Mouse (Mus musculus) gastrocnemius, postnatal 4 days (tissue): ENCODE measurements at regions not wholly inside any gene's neighbourhood (a gene's known extent, or its start where the extent isn't known, plus 50 kb on each side); places are given as distances from the start of the nearest gene placed in this dataset.

ENCODE experiments used
- DNase-seq, 2 experiments: peaks; one replicate each; pipeline ENCODE4 v3.0.0; 2021 to 2022; ENCODE audit warnings: low spot score in 2 of 2, mixed read lengths in 2 of 2

DNA sequence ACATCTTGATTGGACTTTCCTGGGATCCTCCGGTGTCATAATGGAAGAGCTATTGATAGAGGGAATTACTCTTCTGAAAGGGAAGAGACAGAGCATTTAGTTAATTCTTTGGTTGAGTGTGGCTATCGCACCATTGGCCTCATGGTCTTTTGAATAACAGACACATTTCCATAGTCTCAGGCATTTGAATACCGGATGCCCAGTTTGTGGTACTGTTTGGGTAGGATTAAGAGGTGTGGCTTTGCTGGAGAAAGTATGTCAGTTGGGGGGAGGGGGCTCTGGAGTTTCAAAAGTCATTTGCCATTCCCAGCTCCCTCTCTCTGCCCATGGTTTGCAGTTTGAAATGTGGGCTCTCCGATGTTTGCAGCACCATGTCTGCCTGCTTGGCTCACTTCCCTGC lies 139.4 kb upstream of the Smim15 start:
- DNase-seq, result no peak

- no peak for DNase-seq
Observed at GRCm38 (mm10) chr13:107904051-107904740, 140.1 kb upstream of the Smim15 start.

GRCm38 (mm10) chr13:107903150-107903959 lies 140.9 kb upstream of the Smim15 start:
- DNase-seq, result no peak

GRCm38 (mm10) chr13:107902800-107903149 lies 141.5 kb upstream of the Smim15 start:
- DNase-seq, result no peak

- DNase-seq, result peak in 1 of 2 experiments; percentile 22
Observed at GRCm38 (mm10) chr13:107899600-107900229, 144.5 kb upstream of the Smim15 start.

- DNase-seq, result no peak
Observed at GRCm38 (mm10) chr13:107897646-107898045, 146.6 kb upstream of the Smim15 start.

DNA sequence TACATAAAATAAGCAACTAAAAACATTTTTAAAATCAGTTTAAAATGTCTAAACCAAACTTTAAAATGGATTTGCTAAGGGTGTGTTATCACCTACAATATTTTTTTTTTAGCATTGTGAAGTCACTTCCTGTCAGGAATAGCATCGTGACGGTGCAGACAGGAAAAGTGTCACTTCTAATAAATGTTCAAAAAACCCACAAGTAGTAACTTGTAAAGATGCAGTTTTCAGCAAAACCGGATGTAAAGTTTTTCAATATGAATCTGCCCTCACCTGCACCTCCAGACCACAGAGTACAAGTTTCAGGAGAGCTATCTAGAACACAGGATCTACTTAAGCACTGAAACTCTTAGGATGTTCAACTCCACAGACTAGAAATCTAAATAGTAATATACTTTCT lies 147.1 kb upstream of the Smim15 start:
- no peak for DNase-seq

GRCm38 (mm10) chr13:107893581-107894183 lies 150.6 kb upstream of the Smim15 start:
- DNase-seq, result no peak

DNA sequence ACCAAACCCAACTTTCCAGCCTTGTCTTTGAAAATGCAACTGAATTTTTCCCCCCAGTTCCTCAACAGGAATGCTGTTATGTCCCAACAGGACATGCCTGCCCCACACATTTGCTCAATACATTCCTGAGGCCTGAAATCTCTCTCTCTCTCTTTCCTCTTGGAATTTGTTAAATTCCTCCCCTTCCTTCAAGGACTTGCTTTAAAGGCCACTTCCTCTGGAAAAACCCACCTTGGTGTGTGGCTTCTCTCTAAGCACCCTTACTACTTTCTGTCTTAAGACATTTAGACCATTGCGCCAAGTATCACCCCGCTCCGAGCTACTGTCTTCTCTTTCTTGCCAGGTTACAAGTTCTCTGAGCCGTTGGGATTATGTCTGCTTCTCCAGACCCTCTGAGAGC lies 151.2 kb upstream of the Smim15 start:
- no peak for DNase-seq

- DNase-seq, result no peak
Observed at GRCm38 (mm10) chr13:107891946-107892345, 152.3 kb upstream of the Smim15 start.

- peak; percentile 59 to 74 for DNase-seq
Observed at GRCm38 (mm10) chr13:107890866-107891821, 153.1 kb upstream of the Smim15 start.

- peak; percentile 92 to 99 for DNase-seq
Observed at GRCm38 (mm10) chr13:107889985-107890865, 154.0 kb upstream of the Smim15 start.

- peak in 1 of 2 experiments; percentile 52 for DNase-seq
Observed at GRCm38 (mm10) chr13:107889588-107889984, 154.7 kb upstream of the Smim15 start.

- DNase-seq, result peak; percentile 48 to 61
Observed at GRCm38 (mm10) chr13:107888571-107889451, 155.4 kb upstream of the Smim15 start.

- no peak for DNase-seq
Observed at GRCm38 (mm10) chr13:107888231-107888555, 156.1 kb upstream of the Smim15 start.

- DNase-seq, result no peak
Observed at GRCm38 (mm10) chr13:107887366-107888230, 156.6 kb upstream of the Smim15 start.

DNA sequence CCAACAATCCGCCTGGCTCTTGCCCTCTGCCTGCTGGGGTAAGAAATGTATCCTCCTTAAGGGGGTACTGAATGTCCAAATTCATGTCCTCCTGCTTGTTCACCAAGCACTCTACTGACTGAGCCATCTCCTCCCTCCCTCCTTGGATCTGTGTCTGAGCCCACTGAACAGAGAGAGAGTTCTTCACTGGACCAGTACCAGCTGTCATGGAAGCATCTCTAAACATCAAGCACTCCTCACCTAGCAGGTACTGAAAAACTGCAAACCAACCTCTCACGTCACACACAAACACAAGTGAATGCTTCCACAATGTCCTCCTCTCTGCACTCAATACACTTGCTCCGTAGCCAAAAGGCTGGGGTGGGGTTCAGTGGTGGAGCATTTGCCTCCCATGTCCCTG lies 159.4 kb upstream of the Smim15 start:
- no peak for DNase-seq

GRCm38 (mm10) chr13:107882337-107882736 lies 161.9 kb upstream of the Smim15 start:
- DNase-seq, result no peak
